Mouse (Mus musculus) hindbrain, embryonic 15.5 days (tissue): Measurements from ENCODE around the gene B4galt2. TPM values are rescaled to one million over a fixed set of nuclear protein-coding genes. Genes with fewer than 3 reads are reported as not detected.

Experiments
- ATAC-seq: fragments of 200-750 bp; cut with Nextera tagmentation; 2 replicates; pipeline ENCODE4 v1.8.0; 2017; ENCODE audit warnings: low read depth, moderate number of reproducible peaks, moderate TSS enrichment; ENCODE audit not compliant: low FRiP score
- H3K27ac ChIP-seq: fragments of 300-500 bp; sonication (generic); replicated peaks from 2 replicates; pipeline ENCODE4 v1.5.1; 2015; ENCODE audit warnings: mild to moderate bottlenecking, inconsistent platforms
- H3K27me3 ChIP-seq: fragments of 300-500 bp; sonication (generic); 2 replicates; pipeline ENCODE4 v1.6.1; 2015; ENCODE audit warnings: control low read depth, inconsistent platforms
- H3K36me3 ChIP-seq: fragments of 300-500 bp; sonication (generic); 2 replicates; pipeline ENCODE4 v1.6.1; 2015; ENCODE audit warnings: control low read depth, inconsistent platforms
- H3K4me1 ChIP-seq: fragments of 300-500 bp; sonication (generic); replicated peaks from 2 replicates; pipeline ENCODE4 v1.6.1; 2015; ENCODE audit warnings: control low read depth, inconsistent platforms
- H3K4me2 ChIP-seq: fragments of 300-500 bp; sonication (generic); 2 replicates; pipeline ENCODE4 v1.6.1; 2015; ENCODE audit warnings: moderate library complexity, mild to moderate bottlenecking, inconsistent platforms
- H3K4me3 ChIP-seq: fragments of 300-500 bp; sonication (generic); 2 replicates; pipeline ENCODE4 v1.5.1; 2015; ENCODE audit warnings: mild to moderate bottlenecking, inconsistent platforms
- H3K9ac ChIP-seq: fragments of 300-500 bp; sonication (generic); 2 replicates; pipeline ENCODE4 v1.6.1; 2015; ENCODE audit warnings: inconsistent platforms
- H3K9me3 ChIP-seq: fragments of 300-500 bp; sonication (generic); 2 replicates; pipeline ENCODE4 v1.6.1; 2016; ENCODE audit warnings: control low read depth, inconsistent platforms
- WGBS: fragments of 180-500 bp; shearing (Covaris S2); methylation state at CpG from one replicate; pipeline ENCODE4 v1.1.7; 2015; 5-methylcytosine and 5-hydroxymethylcytosine counted together
- polyA plus RNA-seq: library from polyadenylated mRNA; unstranded; fragments of >200 nt; fragmentation: Nextera tagmentation; extraction: Ambion mirVana; gene quantifications from 2 replicates; pipeline ENCODE4 v1.2.1, GENCODE M21; 2015

B4galt2 gene
- polyA plus RNA-seq, 1 experiment from 2014 or later, result 69.5 TPM

DNA sequence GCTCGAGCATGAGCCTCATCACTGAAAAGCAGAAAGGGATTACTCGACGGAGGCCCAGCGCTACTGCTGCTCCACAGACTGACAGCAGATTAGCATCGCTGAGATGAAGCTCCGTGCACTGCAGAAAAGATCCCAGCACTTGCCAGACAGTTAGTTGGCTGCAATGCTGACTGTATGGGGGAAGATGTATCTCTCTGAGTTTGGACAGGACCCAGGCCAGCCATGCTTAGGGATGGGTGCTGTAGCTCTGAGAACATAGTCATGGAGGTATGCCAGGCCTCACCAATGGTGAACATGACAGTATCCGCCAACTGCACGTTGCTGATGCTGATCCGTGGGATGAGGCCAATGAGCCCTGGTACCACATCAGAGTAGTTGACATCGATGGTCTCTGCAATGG, 20.8 kb upstream of the B4galt2 start:
- Histone ChIP-seq H3K36me3 (peaks cover 54% of the 10 kb centered on the region), H3K4me1 (peaks cover 16% of the 10 kb centered on the region), H3K4me2 (no peak overlapping the region), H3K27ac (no peak overlapping the region), H3K27me3 (no peaks in the 10 kb centered on the region), H3K4me3 (no peak overlapping the region), H3K9ac (no peak overlapping the region), H3K9me3 (no peaks in the 10 kb centered on the region)
- WGBS, result 89% methylated on average over 10 of the region's 10 CpGs
- ATAC-seq, result no peak

DNA sequence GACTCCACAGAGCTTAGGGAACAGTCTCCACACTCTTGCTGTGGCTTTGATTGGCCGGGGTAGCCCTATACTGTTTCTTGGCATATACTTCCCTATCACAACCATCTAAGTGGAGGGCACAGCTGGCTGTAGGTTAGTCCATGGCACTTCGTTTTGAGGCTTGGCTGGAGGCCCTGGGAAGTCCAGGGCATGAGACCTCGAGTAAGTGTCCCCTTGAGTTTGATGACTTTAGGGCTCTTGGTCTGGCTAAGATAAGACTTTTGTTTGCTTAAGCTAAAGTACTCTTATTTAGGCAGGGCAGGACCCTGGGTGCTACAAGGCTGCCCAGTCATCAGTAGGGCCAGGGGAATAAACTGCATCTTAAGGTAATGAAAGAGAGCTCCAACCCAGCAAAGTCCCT, 14.8 kb upstream of the B4galt2 start:
- WGBS, result 86% methylated on average over 3 of the region's 3 CpGs
- Histone ChIP-seq H3K9ac (no peak overlapping the region), H3K4me2 (no peak overlapping the region), H3K4me1 (no peaks in the 10 kb centered on the region), H3K4me3 (no peak overlapping the region), H3K27me3 (no peaks in the 10 kb centered on the region), H3K36me3 (peaks cover 75% of the 10 kb centered on the region), H3K9me3 (no peaks in the 10 kb centered on the region), H3K27ac (no peak overlapping the region)
- no peak for ATAC-seq

DNA sequence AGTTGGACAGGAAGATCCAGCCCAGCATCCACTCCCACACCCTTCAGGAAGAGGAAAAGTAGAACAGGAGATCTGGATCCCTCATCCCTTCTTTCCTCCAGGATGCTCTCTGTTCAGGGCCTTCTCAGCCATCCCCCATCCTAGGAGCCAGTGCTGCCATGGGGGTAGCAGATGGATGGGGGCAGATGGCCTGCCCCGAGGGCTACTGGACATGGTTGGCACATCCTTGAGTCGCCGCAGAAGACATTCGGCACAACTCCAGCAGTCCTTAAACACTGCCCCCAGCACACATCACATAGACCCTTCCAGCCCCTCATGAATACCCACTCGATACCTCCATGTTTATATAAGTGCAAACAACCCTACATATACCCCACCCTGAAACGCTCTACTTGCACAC, 12.7 kb upstream of the B4galt2 start:
- Histone ChIP-seq H3K9me3 (no peaks in the 10 kb centered on the region), H3K27me3 (no peaks in the 10 kb centered on the region), H3K9ac (no peak overlapping the region), H3K4me1 (peaks cover 8% of the 10 kb centered on the region), H3K4me3 (no peak overlapping the region), H3K27ac (no peak overlapping the region), H3K4me2 (no peak overlapping the region), H3K36me3 (peaks cover 55% of the 10 kb centered on the region)
- WGBS, result 92% methylated on average over 6 of the region's 6 CpGs
- ATAC-seq, result no peak

DNA sequence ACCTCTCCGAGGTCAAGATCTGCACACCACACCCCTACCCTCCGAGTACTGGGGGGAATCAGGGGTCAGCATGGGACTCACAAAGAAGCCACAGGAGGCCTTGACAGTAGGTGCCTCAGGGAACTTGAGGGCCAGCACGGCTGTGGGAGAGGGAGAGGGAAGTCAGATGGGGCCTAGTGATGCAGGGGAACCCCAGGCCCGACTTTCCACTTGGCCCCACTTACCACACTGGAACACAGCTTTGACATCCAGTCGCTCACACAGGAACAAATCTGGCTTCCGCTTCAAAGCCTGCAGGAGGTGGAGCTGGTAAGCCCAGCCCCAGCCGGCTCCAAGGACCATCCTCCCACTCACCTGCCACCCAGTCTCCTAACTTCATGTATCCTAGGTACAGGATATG, 12.1 kb upstream of the B4galt2 start:
- no peak overlapping the region for H3K4me3 ChIP-seq
- H3K27ac ChIP-seq, result no peak overlapping the region
- no peak overlapping the region for H3K9ac ChIP-seq
- H3K4me2 ChIP-seq, result no peak overlapping the region
- H3K4me1 ChIP-seq, result peaks cover 13% of the 10 kb centered on the region
- ATAC-seq, result no peak
- H3K36me3 ChIP-seq, result peaks cover 48% of the 10 kb centered on the region
- WGBS, result 75% methylated on average over 7 of the region's 7 CpGs
- H3K9me3 ChIP-seq, result no peaks in the 10 kb centered on the region
- no peaks in the 10 kb centered on the region for H3K27me3 ChIP-seq

DNA sequence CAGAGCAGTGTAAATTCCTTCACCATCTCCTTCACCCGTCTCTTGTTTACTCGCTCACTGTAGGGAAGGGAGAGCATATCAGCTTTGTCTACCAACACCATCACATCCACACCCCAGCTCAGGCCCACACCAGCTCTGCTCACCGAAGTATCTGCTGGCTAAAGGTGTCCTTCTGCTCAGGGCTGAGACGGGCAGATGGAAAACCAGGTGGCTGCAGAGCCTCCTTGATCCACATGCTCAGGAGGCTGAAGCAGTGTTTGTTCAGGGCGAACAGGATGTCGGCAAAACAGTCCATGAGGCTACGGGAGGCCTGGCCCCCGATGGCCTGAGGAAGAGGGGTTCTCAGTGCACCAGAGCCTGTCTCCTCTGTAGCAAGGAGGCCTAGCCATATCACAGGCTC, 11.3 kb upstream of the B4galt2 start:
- Histone ChIP-seq H3K9ac (no peak overlapping the region), H3K27ac (no peak overlapping the region), H3K4me2 (no peak overlapping the region), H3K4me3 (no peak overlapping the region), H3K27me3 (no peaks in the 10 kb centered on the region), H3K36me3 (peaks cover 40% of the 10 kb centered on the region), H3K4me1 (peaks cover 13% of the 10 kb centered on the region), H3K9me3 (no peaks in the 10 kb centered on the region)
- WGBS, result 94% methylated on average over 8 of the region's 8 CpGs
- no peak for ATAC-seq

DNA sequence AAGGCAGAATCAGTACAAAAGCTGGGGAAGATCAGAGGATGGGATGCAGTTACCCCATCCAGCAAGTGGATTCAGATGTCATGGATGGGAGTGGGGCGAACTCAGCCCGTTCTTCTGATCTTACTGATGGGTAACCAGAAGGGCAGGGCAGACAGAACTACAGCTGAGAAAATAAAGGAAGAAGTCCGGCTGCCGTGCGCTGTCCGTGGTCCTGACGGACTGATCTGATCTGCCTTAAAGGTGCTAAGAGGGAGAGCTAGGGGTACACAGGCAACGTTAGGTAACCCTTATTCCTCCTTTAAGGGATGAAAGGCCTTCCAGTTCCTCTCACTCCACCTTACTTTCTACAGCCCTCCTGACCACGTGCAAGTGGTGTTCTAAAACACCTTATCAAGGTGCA, 10.1 kb upstream of the B4galt2 start:
- Histone ChIP-seq H3K4me2 (no peak overlapping the region), H3K36me3 (peaks cover 35% of the 10 kb centered on the region), H3K4me1 (peaks cover 13% of the 10 kb centered on the region)

DNA sequence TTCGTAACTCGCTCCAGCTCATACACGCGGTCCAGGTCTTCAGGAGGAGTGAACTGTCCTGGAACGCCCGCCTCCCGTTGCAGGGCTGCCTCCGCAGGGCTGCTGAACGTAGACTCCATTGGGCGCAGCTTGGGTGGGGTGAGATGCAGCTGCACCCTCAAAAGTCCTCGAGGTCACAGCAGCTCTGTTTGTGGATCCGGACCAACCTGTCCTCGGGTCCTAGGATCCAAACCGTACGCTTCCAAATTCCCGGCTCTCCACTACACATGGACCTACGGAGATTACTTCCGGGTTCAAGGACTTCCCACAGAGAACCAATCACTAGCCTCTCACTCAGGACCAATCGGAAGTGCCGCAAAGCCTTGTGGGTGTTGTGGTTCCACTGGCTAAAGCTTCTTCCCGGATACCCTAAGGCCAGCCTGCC, 8.5 kb upstream of the B4galt2 start, which contains the start of gene Dph2:
Gene Dph2, minus strand, starts transcription at position 295 of the 424 bp plus-strand sequence.
- WGBS, result under 1% methylated on average over 21 of the region's 21 CpGs
- Histone ChIP-seq H3K27ac (no peak within 1 kb of the TSS), H3K9me3 (no peaks in the 10 kb centered on the region), H3K9ac (peak within 1 kb of the TSS; percentile 30), H3K36me3 (peaks cover 27% of the 10 kb centered on the region), H3K27me3 (no peaks in the 10 kb centered on the region), H3K4me2 (peak within 1 kb of the TSS; percentile 67), H3K4me3 (peak within 1 kb of the TSS; percentile 56), H3K4me1 (peaks cover 16% of the 10 kb centered on the region)
- ATAC-seq, result peak; percentile 87

More for the DNA sequence above, 10.1 kb upstream of the B4galt2 start:
- no peaks in the 10 kb centered on the region for H3K9me3 ChIP-seq
- no peak overlapping the region for H3K27ac ChIP-seq
- ATAC-seq, result no peak
- 30% methylated on average over 9 of the region's 9 CpGs for WGBS
- H3K9ac ChIP-seq, result no peak overlapping the region
- no peak overlapping the region for H3K4me3 ChIP-seq
- H3K27me3 ChIP-seq, result no peaks in the 10 kb centered on the region

DNA sequence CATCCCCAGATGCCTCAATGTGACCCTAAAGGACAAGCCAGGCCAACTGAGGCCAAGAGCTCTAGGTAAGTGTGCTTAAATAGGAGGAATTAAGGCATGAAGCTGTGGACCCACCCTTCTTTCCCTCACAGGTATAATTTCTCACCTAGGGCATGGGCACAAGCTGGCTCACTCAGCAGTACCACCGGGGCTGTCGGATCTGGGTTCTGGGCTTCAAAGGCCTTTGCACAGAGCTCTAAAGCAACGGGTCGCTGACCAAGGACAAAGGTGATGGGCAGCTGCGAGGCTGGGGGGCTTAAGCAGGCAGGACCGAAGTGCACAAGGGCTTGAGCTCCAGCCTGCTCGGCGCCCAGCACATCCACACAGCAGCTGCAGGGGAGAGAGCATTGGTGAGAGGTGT, 7.5 kb upstream of the B4galt2 start:
- H3K27me3 ChIP-seq, result no peaks in the 10 kb centered on the region
- ATAC-seq, result no peak
- H3K9me3 ChIP-seq, result no peaks in the 10 kb centered on the region
- no peak overlapping the region for H3K9ac ChIP-seq
- no peak overlapping the region for H3K27ac ChIP-seq
- peaks cover 24% of the 10 kb centered on the region for H3K36me3 ChIP-seq
- WGBS, result 70% methylated on average over 8 of the region's 8 CpGs
- peaks cover 25% of the 10 kb centered on the region for H3K4me1 ChIP-seq
- peak overlapping the region; percentile 56 for H3K4me3 ChIP-seq
- peak overlapping the region; percentile 67 for H3K4me2 ChIP-seq

DNA sequence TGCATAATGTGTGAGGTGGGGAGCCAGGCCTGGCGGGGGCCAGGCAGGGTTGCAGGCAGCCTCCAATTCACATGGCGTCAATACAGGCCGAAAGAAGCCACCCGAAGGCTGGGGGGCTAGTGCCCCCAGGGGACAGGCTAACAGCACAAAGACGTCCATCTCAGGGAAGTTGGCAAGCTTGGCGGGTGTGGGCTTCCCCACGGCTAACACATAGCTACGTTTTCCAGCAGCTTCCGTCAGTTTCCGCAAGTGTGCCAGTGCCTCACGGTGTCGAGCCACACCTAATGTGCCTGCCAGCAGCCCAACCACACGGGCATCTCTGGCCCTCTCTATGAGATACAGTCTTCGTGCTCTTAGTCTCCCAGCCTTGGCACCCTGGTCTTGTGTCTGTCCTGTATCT, 6.7 kb upstream of the B4galt2 start:
- peaks cover 23% of the 10 kb centered on the region for H3K36me3 ChIP-seq
- H3K4me3 ChIP-seq, result no peak overlapping the region
- H3K9me3 ChIP-seq, result no peaks in the 10 kb centered on the region
- H3K4me2 ChIP-seq, result no peak overlapping the region
- H3K27ac ChIP-seq, result no peak overlapping the region
- no peak for ATAC-seq
- no peak overlapping the region for H3K9ac ChIP-seq
- WGBS, result 90% methylated on average over 14 of the region's 14 CpGs
- peaks cover 32% of the 10 kb centered on the region for H3K4me1 ChIP-seq
- no peaks in the 10 kb centered on the region for H3K27me3 ChIP-seq

DNA sequence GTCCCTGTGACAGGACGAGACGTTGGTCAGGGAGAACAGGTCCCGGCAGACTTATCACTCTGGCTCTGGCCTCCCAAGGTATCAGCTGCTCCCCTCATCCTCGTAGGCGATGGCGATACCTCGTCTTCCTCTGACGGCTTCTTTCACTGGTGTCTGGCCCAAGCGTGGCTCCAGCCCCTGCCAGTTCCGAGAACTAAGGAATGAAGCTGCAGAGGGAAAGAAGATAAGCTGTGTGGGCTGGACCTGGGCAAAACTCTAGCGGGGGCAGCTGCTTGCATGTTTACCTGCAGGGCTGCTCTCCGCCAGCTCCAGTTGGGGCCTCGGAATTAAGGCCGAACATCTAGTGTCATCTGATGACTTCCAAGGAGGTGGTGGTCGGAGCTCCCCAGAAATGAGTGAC, 6.2 kb upstream of the B4galt2 start:
- WGBS, result 95% methylated on average over 15 of the region's 15 CpGs
- Histone ChIP-seq H3K4me2 (no peak overlapping the region), H3K4me3 (no peak overlapping the region), H3K9ac (no peak overlapping the region), H3K27me3 (no peaks in the 10 kb centered on the region), H3K9me3 (no peaks in the 10 kb centered on the region), H3K4me1 (peaks cover 35% of the 10 kb centered on the region), H3K27ac (no peak overlapping the region), H3K36me3 (peaks cover 20% of the 10 kb centered on the region)
- ATAC-seq, result no peak

DNA sequence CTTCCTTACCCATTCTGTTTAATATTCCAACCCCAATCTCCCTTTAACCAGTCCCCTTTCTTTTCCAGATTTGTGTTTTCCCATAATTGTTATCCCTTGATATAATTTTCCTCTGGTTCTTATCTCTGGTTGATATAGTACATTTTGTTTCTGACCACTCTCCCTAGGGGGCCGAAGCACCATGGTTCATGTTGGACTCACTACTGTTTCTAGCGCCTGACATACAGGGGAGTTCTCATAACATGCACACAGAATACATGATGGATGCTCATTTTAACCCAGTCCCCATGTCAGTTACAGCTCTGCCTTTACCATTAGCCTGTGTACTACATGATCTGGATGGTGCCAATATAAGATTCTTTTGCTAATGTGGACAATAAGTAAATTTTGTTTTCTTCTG, 4.6 kb upstream of the B4galt2 start:
- H3K27ac ChIP-seq, result no peak overlapping the region
- H3K4me2 ChIP-seq, result peak overlapping the region; percentile 83
- no peak for ATAC-seq
- 75% methylated on average over 2 of the region's 2 CpGs for WGBS
- H3K9ac ChIP-seq, result peak overlapping the region; percentile 61; the same call in 1 of the 2 replicates
- peaks cover 18% of the 10 kb centered on the region for H3K36me3 ChIP-seq
- peaks cover 46% of the 10 kb centered on the region for H3K4me1 ChIP-seq
- H3K4me3 ChIP-seq, result peak overlapping the region; percentile 98
- no peaks in the 10 kb centered on the region for H3K9me3 ChIP-seq
- H3K27me3 ChIP-seq, result no peaks in the 10 kb centered on the region

DNA sequence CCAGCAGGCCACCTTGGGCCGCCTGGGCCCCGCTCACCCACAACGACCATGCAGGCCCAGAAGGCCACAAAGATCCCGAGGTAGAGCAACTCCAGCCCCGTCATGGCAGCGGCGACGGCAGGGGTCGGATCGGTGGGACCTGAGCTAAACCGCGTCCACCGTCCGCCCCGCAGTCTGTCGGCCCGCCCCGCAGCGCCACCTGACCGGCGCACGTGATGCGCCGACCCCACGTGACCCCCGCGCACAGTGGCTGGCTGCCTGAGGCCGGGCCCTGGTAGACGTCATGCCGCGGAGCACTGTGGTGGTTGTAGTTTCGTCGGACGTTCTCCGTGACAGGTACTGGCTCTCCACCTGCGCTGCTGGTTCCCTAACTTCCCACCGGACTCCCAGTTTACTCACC, 3.8 kb upstream of the B4galt2 start, which contains the start of gene Atp6v0b:
Gene Atp6v0b, minus strand, starts transcription at position 201 of the 400 bp plus-strand sequence.
- H3K36me3 ChIP-seq, result peaks cover 18% of the 10 kb centered on the region
- peak within 1 kb of the TSS; percentile 64 for H3K27ac ChIP-seq
- H3K9ac ChIP-seq, result peak within 1 kb of the TSS; percentile 93
- WGBS, result under 1% methylated on average over 37 of the region's 37 CpGs
- no peaks in the 10 kb centered on the region for H3K9me3 ChIP-seq
- H3K27me3 ChIP-seq, result no peaks in the 10 kb centered on the region
- peak within 1 kb of the TSS; percentile 98 for H3K4me3 ChIP-seq
- H3K4me2 ChIP-seq, result peak within 1 kb of the TSS; percentile 83
- ATAC-seq, result peak; percentile 86
- peaks cover 51% of the 10 kb centered on the region for H3K4me1 ChIP-seq

DNA sequence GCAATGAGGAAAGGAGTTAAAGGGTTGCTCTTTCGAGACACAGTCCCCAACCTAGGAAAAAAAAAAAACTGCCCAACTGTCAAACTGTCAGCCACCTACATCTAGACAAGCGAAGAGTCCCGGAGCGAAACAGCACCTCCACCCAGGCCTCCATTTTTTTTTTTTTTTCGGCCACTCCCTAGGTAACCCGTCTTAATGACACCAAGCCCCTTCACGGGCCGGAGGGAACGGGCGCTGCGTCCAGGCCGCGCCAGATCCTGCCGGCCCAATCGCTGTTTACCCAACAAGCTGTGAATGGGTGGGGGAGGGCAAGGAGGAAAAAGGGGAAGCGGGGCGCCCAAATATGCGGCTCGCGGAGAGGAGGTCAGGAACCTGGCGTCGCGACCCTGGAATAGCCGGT, 3.4 kb upstream of the B4galt2 start:
- Histone ChIP-seq H3K27me3 (no peaks in the 10 kb centered on the region), H3K4me3 (peak overlapping the region; percentile 98), H3K4me1 (peaks cover 53% of the 10 kb centered on the region), H3K4me2 (peak overlapping the region; percentile 83), H3K36me3 (peaks cover 18% of the 10 kb centered on the region), H3K9ac (peak overlapping the region; percentile 93), H3K9me3 (no peaks in the 10 kb centered on the region), H3K27ac (peak overlapping the region; percentile 64)
- ATAC-seq, result no peak
- WGBS, result 2% methylated on average over 24 of the region's 24 CpGs
